Mouse (Mus musculus) yolk sac, embryonic 10.5 days (tissue): Measurements from ENCODE around the gene Tssk2.

ENCODE experiments used
- DNase-seq: peaks from one replicate; pipeline ENCODE4 v3.0.0-alpha.2; 2017; ENCODE audit warnings: low spot score

Tssk2 gene

DNA sequence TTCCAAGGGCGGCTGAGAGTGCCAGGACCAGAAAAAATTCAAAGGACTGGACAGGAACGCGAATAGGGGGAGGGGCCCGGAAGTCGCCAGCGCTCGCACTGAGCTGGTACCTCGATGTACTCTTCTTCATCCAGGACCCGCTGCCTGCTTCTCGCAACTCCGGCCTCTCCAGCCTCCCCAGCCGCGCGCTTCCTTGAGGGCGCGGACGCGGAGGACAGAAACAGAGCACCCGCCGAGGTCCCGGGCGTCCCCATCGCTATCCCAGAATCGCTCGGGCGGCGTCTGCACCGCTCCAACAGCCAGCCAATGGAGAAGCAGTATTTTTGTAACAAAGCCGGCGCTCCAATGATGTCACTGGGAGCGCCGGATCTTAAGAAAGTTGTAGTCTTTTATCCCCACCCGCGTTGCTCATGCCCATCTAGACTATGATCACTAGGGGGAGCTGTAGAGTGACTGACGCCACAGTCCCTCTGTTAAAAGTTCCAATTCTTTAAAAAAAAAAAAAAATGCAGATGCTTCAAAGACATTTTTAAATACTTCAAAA is 12.7 kb downstream of the Tssk2 start, which contains the start of gene Ess2:
Gene Ess2, minus strand, starts transcription at position 297 of the 544 bp plus-strand sequence.
- peak; percentile 89 for DNase-seq

DNA sequence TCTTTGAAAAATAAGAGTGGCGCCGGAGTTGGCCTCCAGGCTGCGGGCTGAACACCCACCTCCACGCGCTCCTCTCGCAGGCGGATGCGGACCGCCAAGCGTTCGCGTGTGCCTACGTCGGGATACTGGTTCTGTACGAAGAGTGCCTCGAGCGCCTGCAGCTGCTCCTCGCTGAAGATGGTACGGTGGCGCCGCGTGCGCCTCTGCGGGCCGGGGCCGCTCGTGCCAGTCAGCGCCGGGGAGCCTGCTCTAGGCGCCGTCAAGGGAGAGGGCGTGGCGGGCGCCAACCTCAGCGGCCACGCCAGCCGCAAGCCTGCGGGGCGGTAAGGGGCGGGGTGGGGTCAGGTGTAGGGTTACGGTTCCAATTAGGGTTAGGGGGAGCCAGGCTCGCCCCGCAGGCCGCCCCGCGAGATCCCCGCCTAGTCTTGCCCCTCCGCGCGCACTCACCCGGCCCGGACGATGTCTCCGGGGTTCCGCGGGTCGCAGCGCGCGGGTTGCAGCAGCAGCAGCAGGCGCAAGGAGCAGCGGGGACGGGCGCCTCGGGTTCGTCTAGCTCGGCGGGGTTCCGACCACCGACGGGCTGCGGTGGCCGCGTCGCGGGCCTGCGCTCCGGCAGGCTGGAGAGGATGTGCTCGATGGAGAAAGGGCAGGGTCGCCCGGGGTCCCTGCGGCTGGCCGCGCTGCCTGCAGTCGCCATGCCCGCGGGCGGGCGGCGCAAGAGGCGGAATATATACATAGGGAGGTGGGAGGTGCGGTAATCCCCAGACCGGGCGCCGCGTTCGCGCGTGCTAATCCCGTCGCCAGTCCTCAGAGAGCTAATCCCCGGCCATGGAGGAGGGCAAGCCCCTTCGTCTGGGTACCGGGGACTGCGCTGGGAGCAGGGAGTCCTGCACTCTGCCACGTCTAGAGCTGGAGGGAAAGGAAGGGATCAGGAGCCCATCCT is 16.1 kb downstream of the Tssk2 start, which contains the start of gene Gsc2:
Gene Gsc2, minus strand, starts transcription at position 753 of the 943 bp plus-strand sequence.
- no peak for DNase-seq

DNA sequence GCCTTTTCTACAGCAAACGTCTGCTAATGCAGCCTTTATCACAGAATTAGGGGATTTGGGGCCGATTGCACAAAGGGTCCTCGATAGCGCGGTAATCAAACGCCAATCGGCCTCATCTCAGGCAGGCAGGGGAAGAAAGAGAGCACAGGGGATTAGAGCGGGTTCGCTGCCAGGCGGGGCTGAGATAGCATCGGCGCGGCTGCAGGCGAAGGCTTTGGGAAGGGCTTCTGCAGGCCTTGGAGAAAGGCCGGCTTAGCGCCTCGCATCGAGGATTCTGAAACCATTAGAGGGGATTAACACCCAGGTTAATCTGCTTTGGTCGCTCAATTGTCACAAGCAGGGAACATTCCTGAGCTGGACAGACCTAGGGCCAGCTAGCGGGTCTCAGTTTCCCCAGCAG is 22.1 kb downstream of the Tssk2 start:
- no peak for DNase-seq

DNA sequence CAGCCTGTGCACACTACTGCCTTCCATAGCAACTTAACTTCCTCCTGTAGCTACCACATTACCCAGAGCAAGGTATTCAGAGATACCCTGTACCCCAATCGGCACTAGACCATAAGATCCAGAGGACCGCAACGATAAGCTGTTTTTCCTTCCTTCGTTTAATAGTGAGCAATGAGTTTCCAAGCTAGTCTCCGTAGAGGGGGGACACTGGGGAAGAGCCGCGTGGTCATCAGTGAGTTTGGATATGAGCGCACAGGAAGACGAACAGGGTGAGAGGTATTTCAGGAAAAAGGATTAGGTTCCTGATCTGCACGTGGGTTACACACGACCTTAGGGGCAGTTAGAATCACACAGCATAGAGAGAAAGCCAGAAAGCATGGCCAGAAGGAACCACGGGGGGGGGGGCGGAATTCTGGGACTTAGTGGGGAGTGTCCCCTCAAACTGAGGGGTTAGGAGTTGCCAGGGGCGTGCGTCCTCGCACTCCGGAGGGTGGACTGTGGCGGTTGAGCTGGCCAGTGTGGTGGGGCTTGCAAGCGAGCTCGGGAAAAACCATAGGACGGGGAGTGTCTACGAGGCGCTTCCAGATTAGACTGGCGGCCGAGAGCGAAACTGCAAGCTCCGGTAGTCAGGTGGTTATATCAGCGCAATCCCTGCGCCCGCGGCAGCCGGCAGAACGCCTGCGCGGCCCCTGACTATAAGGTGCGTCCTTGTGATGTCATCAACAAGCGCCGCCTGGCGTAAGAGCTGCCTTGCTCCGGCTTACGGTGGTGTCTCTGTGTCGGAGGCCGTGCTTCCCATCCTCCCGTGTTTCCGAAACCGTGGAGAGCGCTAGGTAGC is 23.1 kb downstream of the Tssk2 start:
- peak; percentile 94 for DNase-seq

DNA sequence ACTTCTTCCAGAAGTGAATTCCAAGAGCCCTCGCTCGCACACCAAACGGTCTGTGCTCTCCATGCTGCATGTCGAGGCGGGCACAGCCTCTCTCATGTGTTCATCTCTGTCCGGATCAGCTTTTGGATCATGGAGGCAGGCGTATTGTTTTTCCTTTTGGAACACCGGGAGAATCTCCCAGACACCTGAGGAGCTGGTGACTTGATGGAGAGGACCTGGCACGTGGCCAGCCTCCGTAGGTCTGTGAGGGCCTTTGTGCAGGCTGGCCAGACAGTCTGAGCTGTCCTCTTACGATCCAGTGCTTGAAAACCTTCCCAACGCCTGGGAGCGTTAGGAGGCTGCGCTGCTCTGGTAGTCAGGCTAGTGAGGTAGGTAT is 23.7 kb downstream of the Tssk2 start:
- no peak for DNase-seq

DNA sequence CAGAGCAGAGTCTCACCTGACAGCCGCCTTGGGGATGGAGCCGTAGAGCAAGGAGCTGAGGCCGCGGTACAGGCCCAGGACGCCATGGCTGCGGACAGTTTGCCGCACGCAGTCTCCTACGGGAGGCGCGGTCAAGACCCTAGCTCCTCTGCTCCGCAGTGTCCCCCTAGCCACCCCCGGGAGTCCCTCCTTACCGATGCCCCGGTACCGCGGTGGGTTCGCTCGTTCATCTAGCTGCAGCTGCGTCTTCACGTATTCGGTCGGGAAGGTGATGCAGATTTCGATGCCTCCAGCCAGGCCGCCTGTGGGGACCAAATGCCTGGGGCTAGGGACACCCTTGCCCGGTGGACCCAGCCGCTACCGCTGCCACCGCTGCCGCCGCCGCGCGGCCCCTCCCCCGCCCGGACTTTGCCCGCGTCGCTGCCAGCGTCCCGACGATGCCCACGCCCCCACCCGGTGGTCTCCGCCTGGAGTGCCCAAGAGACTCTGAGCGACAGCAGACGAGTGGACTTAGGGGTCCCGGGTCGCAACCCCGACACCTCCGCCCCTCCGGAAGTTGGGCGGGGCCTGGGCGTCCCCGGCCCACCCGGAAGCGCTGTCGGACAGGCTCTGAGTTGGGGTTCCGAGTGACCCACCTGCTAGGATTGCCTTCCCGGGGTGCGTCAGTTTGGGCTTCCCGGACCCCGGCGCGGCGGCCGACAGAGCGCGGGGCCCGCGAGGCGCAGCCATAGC is 29.1 kb downstream of the Tssk2 start:
- DNase-seq: peak; percentile 79

DNA sequence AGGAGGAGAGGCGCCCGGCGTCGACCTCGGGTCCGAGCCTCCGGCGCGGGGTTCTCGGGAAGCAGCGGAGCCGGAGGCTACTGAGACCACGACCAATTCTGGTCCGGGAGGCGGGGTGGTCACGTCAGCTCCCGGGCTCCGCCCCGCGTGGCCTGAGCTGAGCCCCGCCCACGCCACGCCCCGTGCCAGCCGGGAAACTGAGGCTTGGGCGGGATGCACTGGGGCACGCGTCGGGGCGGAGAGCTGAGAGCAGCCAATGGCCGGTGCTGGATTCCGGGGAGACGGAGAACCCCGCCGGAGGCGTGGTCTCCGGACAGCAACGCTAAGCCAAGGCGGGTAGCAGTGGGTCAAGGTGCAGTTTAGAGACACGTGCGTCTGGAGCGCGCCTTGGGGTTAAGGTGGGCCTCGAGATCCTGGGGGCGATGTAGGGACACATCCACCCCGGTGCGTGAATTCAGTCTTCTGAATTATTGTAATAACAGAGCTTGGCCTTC is 29.7 kb downstream of the Tssk2 start, which contains the start of gene Slc25a1:
Gene Slc25a1, minus strand, starts transcription at position 133 of the 494 bp plus-strand sequence.
- peak; percentile 89 for DNase-seq

DNA sequence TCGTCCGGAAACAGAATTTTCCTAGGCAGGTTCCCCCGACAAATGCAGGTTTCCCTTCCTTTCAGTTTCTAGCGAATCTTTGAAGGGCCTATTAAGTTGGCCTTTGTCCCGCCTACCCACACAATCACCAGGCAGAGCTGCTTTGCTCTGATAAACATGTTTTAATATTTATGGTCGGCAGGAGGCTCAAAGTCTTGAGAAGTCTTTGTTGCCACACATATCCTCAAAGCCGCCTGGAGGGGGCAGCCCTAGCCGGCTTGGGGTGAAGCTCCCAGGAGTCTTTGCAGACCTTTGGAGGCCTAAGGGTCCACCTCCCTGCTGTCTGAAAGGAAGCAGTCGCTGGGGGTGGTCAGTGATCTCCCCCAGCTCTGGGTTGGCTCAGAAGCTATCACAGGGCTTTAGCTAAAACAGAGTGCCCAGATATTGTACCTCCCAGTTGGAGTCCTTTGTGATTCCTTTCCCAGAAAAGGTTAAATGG is 30.2 kb downstream of the Tssk2 start:
- DNase-seq: peak; percentile 81

DNA sequence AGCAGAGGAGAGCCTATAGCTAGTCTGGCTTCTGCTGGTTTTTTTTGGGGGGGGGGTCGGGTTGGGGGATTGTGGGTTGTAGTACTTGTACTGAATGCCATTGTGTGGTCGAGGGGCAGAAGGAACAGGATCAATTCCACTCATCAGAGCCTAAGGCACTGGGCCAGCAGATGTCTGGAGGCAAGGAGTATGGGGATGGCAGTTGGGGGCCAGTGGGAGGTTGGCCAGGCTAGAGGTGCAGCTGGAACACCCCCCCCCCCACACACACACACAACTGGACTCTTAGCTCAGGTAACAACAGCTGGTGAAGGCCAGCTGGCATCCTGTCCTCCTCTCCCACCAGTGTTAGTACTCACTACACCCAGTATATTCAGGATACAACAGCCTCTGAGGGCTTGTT is 30.8 kb downstream of the Tssk2 start:
- DNase-seq: no peak

DNA sequence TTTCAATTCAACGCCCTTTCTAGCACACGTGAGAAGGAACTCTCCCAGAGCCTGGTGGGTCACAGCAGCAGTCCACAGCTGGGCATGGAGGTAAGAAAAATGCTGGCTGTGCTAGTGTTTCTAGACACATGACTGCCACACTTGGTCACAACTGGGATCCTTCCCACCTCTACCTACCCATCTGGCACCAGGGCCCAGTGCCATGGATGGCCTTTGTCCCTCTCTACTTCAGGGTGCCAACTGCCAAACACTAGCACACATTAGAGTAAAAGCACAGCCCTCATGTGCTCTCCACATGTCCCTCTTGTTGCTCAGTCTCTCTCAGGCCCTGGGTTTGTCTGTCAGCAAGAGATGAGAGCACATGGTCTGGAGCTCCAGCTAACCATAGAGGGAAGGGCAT is 31.2 kb downstream of the Tssk2 start:
- DNase-seq: no peak

DNA sequence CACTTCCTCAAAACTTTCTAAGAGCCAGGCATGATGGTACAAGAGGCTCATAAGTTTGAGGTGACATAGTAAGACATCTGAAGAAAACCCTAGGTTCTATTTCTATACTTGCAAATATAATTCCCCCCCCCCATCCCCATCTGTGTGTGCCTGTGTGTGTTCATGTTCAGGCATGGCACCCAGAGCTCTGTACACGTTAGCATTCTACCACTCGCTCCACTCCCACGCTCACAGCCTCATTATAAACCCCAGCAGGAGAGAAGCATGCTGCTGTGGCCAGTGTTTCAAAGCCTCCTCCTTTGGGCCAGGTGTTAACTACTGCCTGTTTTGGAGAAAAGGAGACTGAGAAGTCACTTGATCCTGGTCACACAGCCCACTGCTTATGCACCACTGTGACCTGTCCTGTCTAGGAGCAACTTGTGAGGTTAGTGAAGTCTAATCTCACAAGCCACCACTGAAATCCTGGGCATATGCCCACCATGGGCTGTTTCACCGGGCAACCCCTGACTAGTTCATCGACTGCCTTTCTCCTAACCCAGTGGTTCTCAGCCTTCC is 33.5 kb downstream of the Tssk2 start:
- DNase-seq: no peak

DNA sequence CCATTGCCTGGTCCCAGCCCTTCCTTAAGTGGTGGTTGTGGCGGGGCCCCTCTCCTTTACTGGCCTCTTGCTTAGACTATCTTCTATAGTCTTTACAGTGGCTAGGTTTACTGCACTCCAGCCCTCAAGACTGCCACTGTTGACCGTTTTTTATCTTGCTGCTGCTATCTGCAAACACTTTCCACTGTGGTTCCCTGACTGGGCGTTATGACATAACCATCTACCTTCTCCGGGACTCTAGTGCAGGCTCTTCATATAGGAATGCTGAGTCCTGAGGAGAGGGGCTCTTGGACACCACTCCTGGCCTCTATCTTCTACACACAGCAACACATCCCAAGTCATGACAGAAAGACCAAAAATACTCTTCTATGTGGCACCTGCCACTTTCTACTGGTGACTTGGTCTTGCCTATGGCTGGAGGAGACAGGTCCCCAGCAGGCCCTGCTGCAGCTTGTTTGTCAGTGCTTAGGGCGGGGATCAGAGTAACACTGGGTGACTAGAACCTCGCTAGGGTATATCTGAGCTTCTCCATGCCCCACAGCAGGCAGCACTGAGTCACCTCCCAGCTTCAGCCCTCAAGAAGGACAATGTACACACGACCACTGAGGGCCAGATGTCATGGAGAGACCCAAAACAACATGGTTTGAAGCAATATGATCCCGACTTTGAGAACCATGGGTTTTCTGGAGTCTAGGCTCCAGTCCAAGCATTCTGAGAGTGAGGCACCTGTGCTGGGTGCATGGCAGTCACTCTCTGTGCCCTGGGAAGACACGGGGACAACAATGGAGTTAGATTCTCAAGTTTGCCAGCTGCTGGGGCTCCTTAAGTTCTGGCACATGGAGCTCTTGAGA is 35.4 kb downstream of the Tssk2 start:
- no peak for DNase-seq

DNA sequence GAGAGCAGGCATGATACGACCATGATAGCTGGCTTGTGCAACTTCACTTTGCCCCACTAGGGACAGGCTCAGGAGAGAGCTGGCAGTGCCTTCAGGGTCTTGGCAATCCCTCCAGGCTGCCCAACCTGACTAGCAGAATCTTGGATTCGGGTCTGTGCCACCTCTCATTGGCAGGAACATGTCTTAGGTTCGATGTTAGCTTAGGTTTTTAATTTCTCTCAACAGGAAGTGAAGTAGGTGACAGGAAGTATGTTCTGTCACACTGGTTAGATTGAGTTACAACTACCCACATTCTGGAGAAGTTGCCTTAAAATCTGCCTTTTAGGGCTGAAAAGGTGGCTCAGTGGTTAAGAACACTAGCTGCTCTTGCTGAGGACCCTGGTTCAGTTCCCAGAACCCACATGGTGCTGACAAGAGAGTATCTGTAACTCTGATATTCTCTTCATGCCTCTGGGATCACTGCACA is 36.0 kb downstream of the Tssk2 start:
- DNase-seq: no peak

DNA sequence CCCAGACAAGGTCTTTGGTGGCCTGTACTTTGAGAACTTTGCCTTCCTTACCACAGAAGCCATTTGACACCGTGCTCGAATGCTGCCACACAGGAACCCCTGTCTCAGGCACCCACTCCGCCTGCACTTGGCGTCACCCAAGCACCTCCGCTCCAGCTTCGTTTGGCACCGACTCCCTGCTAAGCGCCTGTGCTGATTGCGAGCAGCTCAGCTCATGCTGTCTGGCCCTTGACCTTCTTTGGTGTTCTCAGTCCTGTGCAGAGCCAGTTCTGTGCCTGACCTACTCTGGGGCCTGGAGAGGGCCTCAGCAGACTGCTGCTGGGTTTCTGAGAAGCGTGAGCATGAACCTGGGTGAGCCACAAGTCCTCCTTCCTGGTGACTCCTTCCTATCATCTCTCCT is 38.3 kb downstream of the Tssk2 start:
- no peak for DNase-seq

DNA sequence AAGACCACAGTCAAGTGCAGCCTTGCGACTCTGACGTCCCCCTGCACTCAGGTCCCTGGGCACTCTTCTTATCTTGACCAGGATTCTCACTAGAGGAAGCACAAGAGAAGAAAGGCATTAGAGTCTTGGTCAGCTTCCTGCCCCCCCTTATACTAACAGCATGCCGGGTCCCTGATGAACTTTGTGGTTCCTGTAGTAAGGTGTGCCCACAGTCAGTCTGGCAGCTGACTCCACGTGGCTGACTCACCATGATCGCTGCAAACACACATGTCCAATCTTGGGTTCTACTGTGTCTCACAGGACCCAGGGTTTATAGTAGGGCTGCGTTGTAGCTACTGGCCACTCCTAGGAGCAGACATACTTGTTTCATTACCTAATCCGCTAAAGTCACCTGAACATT is 39.8 kb downstream of the Tssk2 start:
- no peak for DNase-seq

DNA sequence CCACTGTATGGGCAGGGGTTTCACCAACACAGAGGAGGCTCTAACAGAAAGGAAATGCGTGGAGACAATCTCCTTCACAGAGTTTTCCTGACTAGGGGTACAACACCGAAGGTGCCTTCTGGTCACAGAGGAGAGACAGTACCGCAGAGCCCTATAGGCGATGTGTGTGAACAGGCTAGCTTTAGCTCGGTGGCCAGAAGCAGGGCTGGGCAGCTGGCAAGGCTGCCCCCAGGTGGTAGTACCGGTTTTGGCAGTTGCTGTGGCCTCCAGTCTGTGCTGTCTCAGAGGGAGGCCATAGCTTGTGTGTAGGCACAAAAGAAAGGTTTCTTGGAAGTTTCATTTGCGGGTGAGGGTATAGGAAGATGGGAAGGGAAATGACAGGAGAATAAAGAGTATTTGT is 40.4 kb downstream of the Tssk2 start:
- no peak for DNase-seq

DNA sequence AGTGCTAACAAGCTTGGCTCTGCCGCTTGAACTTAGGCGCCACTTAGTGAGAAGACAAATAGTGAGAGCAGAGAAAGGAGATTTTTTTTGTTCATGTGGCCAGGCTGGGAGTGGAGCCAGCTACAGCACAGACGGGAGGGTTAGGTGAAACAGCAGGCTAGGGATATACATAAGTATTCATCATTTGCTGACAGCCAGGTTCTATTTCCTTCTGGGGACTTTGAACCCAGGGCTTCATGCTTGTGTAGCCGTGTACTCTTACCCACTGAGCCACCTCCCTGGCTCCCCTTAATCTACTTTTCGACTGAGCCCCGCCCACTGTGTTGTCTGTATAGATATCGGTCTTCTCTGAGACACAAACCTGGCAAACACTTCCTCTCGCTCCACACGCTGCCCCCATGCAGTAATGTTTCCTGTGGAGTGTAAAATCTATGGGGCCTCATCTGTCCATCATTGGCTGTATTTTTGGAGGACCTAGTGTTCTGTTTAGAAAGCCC is 40.9 kb downstream of the Tssk2 start:
- DNase-seq: no peak

DNA sequence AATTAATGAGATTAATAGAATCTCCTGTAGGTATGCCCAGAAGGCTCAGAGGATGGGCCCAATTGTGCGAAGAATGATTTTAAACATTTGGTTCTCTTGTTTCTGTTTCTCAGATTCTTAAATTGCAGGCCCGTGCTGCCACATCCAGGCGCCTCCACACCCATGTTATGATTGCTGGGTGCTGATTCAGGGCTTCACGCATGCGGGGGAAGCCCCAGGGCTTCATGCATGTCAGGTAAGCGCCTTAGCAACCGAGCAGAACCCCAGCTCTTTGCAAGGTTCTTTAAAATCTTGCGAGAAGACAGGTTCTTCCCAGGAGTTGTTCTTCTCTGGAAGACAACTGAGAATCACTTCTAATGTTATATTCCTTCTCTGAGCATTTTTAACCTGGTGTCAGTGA is 45.0 kb downstream of the Tssk2 start:
- no peak for DNase-seq

DNA sequence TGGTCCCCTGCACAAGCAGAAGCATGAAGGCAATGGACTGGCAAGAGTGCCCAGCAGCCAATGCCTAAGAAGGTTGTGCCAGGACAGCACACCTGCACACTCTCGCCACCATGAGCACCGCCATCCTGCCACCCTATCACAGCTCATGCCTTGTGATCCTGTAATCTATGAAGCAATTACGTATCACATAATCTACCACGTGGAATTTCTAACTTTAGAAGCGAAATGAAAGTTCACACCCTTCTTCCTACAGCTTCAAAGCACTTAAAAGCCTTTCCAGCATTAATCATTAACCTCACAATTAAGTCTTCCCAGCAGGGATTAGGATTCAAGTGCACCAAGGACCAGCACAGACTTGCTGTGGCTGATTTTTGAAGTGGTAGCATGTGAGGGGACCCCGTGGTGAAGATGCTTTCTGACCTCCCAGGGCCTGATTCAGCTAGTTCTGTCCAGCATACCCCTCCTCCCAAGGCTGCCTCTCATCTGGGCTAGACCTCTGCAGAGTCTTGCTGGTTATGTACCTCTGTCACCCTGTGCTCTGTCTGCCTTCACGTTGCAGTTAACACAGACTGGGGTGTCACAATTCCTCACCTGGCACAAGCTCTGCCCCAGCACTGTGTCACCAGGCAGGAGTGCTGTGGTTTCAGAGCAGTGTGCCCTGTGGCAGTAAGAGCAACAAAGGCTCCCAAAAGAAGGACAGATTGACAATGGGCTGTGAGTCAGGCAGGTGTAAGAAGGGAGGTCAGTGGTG is 46.8 kb downstream of the Tssk2 start:
- DNase-seq: no peak
